ENCODE assay signal across 10 mouse cellular contexts in the genomic region with DNA sequence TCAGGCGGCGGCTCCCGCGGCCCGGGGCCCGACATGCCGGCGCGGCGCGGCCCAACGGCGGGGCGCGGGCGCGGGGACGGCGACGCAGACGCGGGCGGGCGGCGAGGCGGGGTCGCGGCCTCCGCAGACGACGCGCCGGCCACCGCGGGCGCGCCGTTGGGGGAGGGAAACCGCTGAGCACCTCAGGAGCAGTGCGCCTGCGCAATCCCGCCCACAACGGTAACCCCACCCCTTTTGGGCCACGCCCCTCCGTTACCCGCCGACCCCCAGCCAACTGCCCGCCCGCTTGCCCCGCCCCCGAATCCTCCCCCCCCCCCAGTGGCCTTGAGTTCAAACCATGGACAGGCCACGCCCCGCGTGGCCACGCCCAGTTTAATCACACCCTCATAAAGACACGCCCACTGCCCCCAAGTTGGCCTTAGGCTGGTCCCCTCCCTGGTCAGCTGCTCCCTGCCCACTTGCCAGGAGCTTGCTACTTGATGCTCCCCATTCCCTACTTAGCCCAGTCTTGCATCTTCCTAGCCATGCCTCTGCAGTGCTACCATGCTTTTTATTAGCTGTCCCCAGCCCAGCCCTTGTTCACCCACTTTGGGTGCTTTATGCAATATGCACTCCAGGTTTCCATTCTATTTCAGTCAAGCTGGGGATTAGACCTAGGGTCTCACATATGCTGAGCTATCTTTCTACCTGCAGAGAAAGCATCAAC. TPM values are rescaled to one million over a fixed set of nuclear protein-coding genes. Genes with fewer than 3 reads are reported as not detected.
DNase-seq lines count a peak whose midpoint lies in the region; ATAC-seq lines count a peak whose summit lies in the region.
"Had no signal": no experiment of that assay in that cellular context is flagged by ENCODE, and none has a peak within 500 bp of the region (broad histone marks: within the 10 kb centered on the region; RNA-seq: fewer than 3 reads in every experiment).

A gene (minus strand): TSS at position 154 of the 706 bp plus-strand sequence.

- 0 out of 2 replicates have a peak, but pooled peaks have one; percentile 7 for ATAC-seq in liver, embryonic 16.5 days (ENCODE audit: low read depth)
- ATAC-seq in erythroblast, adult 5-6 weeks (replicated peaks; ENCODE audit: low FRiP score, poor library complexity, severe bottlenecking): no peak

- no peak within 1 kb of the TSS for H3K9ac ChIP-seq in liver, embryonic 16.5 days (ENCODE audit: low read depth, low read length)

- peak within 1 kb of the TSS; percentile 15; the same call in 1 of the 2 replicates for H3K4me3 ChIP-seq in liver, embryonic 16.5 days (ENCODE audit: low read depth, low read length)

- no peaks in the 10 kb centered on the region for H3K36me3 ChIP-seq in liver, embryonic 16.5 days (ENCODE audit: control insufficient read depth, insufficient read depth)

- peaks cover 32% of the 10 kb centered on the region for H3K27me3 ChIP-seq in liver, embryonic 16.5 days (ENCODE audit: control insufficient read depth, insufficient read depth, low read depth, low read length)

- peak; percentile 18 for DNase-seq in embryo, embryonic 9.5 days (ENCODE audit: extremely low spot score)
- DNase-seq in embryo, embryonic 10 days (ENCODE audit: low spot score): no peak
- peak; percentile 26 for DNase-seq in retina, postnatal 1 day
- DNase-seq in retina, embryonic 14.5 days (ENCODE audit: low spot score): no peak
- DNase-seq in adrenal gland, adult 8-10 months: no peak
- no peak for DNase-seq in gastrocnemius, postnatal 4 days (ENCODE audit: low spot score in 2 of 2)
- DNase-seq: right cerebral cortex, postnatal 25 days had no signal

- H3K4me1 ChIP-seq in liver, embryonic 16.5 days (ENCODE audit: control insufficient read depth, low read depth, low read length): no peaks in the 10 kb centered on the region; the same call in 1 of the 2 replicates

- no peak within 1 kb of the TSS for H3K27ac ChIP-seq in liver, embryonic 16.5 days (ENCODE audit: low read length)

- peaks cover 8% of the 10 kb centered on the region for H3K9me3 ChIP-seq in liver, embryonic 16.5 days (replicated peaks; ENCODE audit: control insufficient read depth, low read length)

- peak within 1 kb of the TSS; percentile 39 for H3K4me2 ChIP-seq in liver, embryonic 16.5 days (ENCODE audit: low read depth, low read length)

- 16% methylated on average over 29 of the region's 56 CpGs for WGBS in liver, embryonic 16.5 days (ENCODE audit: insufficient replicate concordance)

RNA-seq across cellular contexts. Expression of the gene that starts here (rescaled TPM):
- polyA plus RNA-seq in liver, embryonic 16.5 days (2015; fragmentation: Nextera tagmentation; extraction: Ambion mirVana): 0.07 TPM in 1 of 2 replicates, not detected in the other
- total RNA-seq in adrenal gland, adult 8-10 months (2022): not detected
- total RNA-seq in gastrocnemius, postnatal 4 days (2021): 1 to 10 TPM in 1 of 2 experiments, under 1 TPM in 1; 0.93 to 1.3 TPM
- total RNA-seq in erythroblast, adult 5-6 weeks (2015; ENCODE audit: low replicate concordance): not detected in 2 replicates
- not detected in 2 replicates for total RNA-seq in erythroblast, adult 5-6 weeks (2017; ENCODE audit: low replicate concordance)
- total RNA-seq: adrenal gland, adult 18-20 months had no signal

Comparison
In these comparisons a context has a peak if more than half of its experiments do, and no peak if none do; other contexts are left out.
1. DNase-seq: peak in embryo, embryonic 9.5 days (single experiment) and retina, postnatal 1 day (single experiment); none in embryo, embryonic 10 days (single experiment), retina, embryonic 14.5 days (single experiment), adrenal gland, adult 8-10 months (single experiment) and gastrocnemius, postnatal 4 days (0 of 2).
2. Peak in ATAC-seq, H3K4me3 ChIP-seq and H3K4me2 ChIP-seq in liver, embryonic 16.5 days; RNA of the gene not detected or under 1 TPM.